Mouse (Mus musculus) C2C12 (cell line): Measurements from ENCODE around the gene Atp2b4.

Experiments
- CEBPB ChIP-seq: IDR thresholded peaks from one replicate; pipeline ENCODE4 v1.6.1; 2011; ENCODE audit warnings: low read depth, mild to moderate bottlenecking, control low read depth, moderate library complexity
- CTCF ChIP-seq: IDR thresholded peaks from one replicate; pipeline ENCODE4 v1.5.1; 2011; ENCODE audit not compliant: control insufficient read depth, insufficient read depth, insufficient read length
- MAX ChIP-seq: IDR thresholded peaks from one replicate; pipeline ENCODE4 v1.6.1; 2011; ENCODE audit warnings: mild to moderate bottlenecking, control low read depth
- MYOD1 ChIP-seq: IDR thresholded peaks from one replicate; pipeline ENCODE4 v1.6.1; 2011; ENCODE audit warnings: low read depth; ENCODE audit not compliant: control insufficient read depth, insufficient read length
- MYOG ChIP-seq: IDR thresholded peaks from one replicate; pipeline ENCODE4 v1.6.1; 2011; ENCODE audit not compliant: control insufficient read depth, insufficient read length; ENCODE audit errors: extremely low read depth
- USF1 ChIP-seq: IDR thresholded peaks from one replicate; pipeline ENCODE4 v1.6.1; 2011; ENCODE audit warnings: low read depth, mild to moderate bottlenecking, control low read depth, moderate library complexity

DNA sequence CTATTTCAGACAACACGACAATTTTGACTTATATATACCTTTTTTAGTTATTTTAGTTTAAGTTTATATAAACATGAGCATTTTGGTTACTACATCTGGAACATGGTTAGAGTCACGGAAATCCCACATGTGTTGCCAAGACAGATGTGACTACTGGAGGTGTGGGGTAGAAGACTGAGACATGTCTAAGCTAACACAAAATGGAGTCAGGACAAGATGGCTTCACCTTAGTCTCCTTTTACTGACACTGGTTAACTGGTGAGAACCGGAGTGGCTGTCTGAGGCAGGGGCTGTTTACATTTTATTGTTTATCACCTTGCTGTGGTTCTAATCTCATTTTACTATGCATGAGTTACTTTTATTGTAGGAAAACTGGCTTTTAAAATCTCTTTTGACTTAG is 132.2 kb downstream of the Atp2b4 start:
- TF ChIP-seq CTCF (no peak), MYOG (no peak), MAX (no peak), MYOD1 (no peak), USF1 (no peak), CEBPB (no peak)
